Mouse (Mus musculus) neural tube, embryonic 10.5 days (tissue): ENCODE measurements around the gene Anapc15-ps.
"Not testable (repeated sequence)": the region's sequence is repeated elsewhere in the genome, so short reads cannot be mapped to it uniquely, and the experiment has no call there.

Experiments
- DNase-seq: peaks from one replicate; pipeline ENCODE4 v3.0.0-alpha.2; 2017; ENCODE audit warnings: low spot score; ENCODE audit errors: extremely low spot score

The Anapc15-ps gene

GRCm38 (mm10) chr10:95630726-95631345 is 42.4 kb downstream of the Anapc15-ps start:
- DNase-seq: no peak

- DNase-seq: not testable (repeated sequence)
These were observed 43.1 kb downstream of the Anapc15-ps start for GRCm38 (mm10) chr10:95630166-95630565.

- DNase-seq: no peak
These were observed 44.9 kb downstream of the Anapc15-ps start for GRCm38 (mm10) chr10:95628338-95628737.

GRCm38 (mm10) chr10:95627381-95627780 is 45.9 kb downstream of the Anapc15-ps start:
- DNase-seq: no peak

- no peak for DNase-seq
These were observed 48.0 kb downstream of the Anapc15-ps start for GRCm38 (mm10) chr10:95625300-95625699.

GRCm38 (mm10) chr10:95624007-95624406 is 49.2 kb downstream of the Anapc15-ps start:
- DNase-seq: no peak

- no peak for DNase-seq
These were observed 49.7 kb downstream of the Anapc15-ps start for GRCm38 (mm10) chr10:95623518-95623905.
